Mouse (Mus musculus): ENCODE data around the gene Lnx2. TPM values are rescaled to one million over a fixed set of nuclear protein-coding genes. Genes with fewer than 3 reads are reported as not detected.
A peak's percentile ranks its signal among the peaks of the same experiment; 100 is the strongest.

Lnx2 gene
- 5.0 and 6.8 TPM in 2 replicates for total RNA-seq (2015)
- 9.7 and 10.4 TPM in 2 replicates for total RNA-seq (2017)

- ATAC-seq (ENCODE audit: poor library complexity, severe bottlenecking), result peak; percentile 89
These were observed at the start of gene Lnx2 for GRCm38 (mm10) chr5:147076026-147076798. Lnx2 (minus strand) TSS chr5:147076586.

GRCm38 (mm10) chr5:147125542-147126185 is 49.3 kb upstream of the Lnx2 start:
- ATAC-seq (ENCODE audit: poor library complexity, severe bottlenecking), result no peak

- ATAC-seq (ENCODE audit: poor library complexity, severe bottlenecking), result no peak
These were observed 48.4 kb upstream of the Lnx2 start for GRCm38 (mm10) chr5:147124794-147125193.

DNA sequence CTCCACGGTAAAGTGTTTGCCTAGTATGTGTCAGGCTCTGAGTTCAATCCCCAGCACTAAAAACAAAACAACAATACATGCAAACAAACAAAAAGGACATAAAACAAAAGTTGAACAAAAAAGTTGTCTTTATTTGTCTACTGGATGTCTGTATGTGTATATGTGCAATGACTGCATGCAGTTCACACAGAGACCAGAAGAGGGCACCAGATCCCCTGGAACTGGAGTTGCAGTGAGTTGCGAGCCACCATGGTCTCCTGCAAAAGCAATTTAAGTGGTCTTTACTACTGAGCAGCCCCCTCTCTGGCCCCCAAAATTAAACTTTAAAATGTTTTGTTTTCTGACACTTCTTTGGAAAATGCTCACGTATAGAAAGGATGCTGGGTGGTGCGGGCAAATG is 44.8 kb upstream of the Lnx2 start:
- no peak for ATAC-seq (ENCODE audit: poor library complexity, severe bottlenecking)

DNA sequence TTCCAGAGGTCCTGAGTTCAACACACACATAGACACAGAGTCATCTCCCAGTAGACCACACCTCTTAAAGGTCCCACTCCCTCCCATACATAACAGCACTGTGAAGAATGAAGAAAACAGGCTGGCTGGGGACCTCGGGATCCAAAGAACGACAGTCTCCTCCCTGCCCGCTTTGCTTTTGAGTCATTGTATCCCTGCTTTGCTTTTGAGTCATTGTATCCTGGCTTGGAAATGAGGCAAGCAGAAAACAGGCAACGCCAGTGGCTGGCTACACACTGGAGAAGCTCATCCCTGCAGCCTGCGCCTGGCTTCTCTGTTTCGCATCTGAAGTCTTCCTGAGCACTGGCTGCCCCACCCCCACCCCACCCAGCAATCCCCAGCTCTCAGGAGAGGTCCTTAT is 40.6 kb upstream of the Lnx2 start:
- ATAC-seq (ENCODE audit: poor library complexity, severe bottlenecking), result no peak

GRCm38 (mm10) chr5:147115631-147116030 is 39.2 kb upstream of the Lnx2 start:
- no peak for ATAC-seq (ENCODE audit: poor library complexity, severe bottlenecking)

GRCm38 (mm10) chr5:147114738-147115137 is 38.4 kb upstream of the Lnx2 start:
- no peak for ATAC-seq (ENCODE audit: poor library complexity, severe bottlenecking)

- no peak for ATAC-seq (ENCODE audit: poor library complexity, severe bottlenecking)
These were observed 32.6 kb upstream of the Lnx2 start for GRCm38 (mm10) chr5:147108861-147109591.

DNA sequence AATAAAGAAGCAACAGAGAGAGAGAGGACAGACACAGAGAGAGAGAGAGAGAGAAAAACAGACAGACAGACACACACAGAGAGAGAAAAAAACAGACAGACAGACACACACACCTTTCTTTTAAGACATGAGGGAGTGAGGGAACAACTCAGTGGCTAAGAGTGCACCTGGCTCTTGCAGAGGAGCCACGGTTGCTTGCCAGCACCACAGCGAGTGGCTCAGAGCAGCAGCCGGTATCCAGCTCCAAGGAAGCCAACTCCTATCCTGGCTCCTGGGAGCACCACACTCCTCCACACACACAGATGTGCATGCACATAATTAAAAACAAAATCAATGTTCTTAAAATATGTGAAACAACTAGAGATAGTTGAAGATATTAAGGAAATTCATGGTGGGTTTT is 30.9 kb upstream of the Lnx2 start:
- no peak for ATAC-seq (ENCODE audit: poor library complexity, severe bottlenecking)

- ATAC-seq (ENCODE audit: poor library complexity, severe bottlenecking), result no peak
These were observed 25.9 kb upstream of the Lnx2 start for GRCm38 (mm10) chr5:147102295-147102694.

- ATAC-seq (ENCODE audit: poor library complexity, severe bottlenecking), result no peak
These were observed 23.8 kb upstream of the Lnx2 start for GRCm38 (mm10) chr5:147100180-147100579.

DNA sequence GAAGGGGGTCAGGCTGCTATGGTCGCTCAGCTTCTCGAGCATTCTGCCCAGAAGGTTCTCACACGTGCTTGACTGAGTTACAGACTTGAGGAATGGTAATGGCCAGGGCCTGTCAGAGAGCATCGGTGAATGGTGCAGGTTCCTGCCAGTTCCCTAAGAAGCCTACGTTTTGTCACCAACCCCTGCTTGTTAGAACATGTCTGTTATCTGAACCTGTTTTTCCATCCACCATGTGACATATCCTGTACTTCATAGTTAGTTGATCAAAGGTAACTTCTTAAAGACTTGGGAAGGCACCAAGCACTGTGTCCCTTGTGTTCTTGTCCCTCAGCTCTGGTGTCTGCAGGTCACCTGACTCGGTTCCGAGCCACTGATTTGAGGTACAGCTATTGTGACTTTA is 22.3 kb upstream of the Lnx2 start:
- no peak for ATAC-seq (ENCODE audit: poor library complexity, severe bottlenecking)

GRCm38 (mm10) chr5:147096586-147096985 is 20.2 kb upstream of the Lnx2 start:
- no peak for ATAC-seq (ENCODE audit: poor library complexity, severe bottlenecking)

GRCm38 (mm10) chr5:147094296-147094695 is 17.9 kb upstream of the Lnx2 start:
- no peak for ATAC-seq (ENCODE audit: poor library complexity, severe bottlenecking)

DNA sequence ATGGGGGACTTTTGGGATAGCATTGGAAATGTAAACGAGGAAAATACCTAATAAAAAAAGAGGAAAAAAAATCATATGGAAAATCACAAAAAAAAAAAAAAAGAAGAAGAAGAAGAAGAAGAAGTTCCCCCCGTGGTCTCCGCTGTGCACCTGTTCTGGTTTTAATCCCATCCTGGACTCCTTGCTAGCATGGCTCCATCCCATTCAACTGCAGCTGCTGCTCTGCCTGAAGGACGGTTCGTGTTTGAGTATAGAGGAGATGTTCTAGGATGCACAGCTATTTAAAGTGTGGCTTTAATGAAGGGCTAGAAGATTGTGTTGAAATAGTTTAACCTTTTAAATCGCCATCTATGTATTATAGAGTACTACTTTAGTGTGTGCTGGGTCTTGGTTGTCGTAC is 16.1 kb upstream of the Lnx2 start:
- no peak for ATAC-seq (ENCODE audit: poor library complexity, severe bottlenecking)

GRCm38 (mm10) chr5:147090256-147090963 is 14.0 kb upstream of the Lnx2 start:
- no peak for ATAC-seq (ENCODE audit: poor library complexity, severe bottlenecking)

GRCm38 (mm10) chr5:147089836-147090235 is 13.4 kb upstream of the Lnx2 start:
- ATAC-seq (ENCODE audit: poor library complexity, severe bottlenecking), result no peak

GRCm38 (mm10) chr5:147086816-147087215 is 10.4 kb upstream of the Lnx2 start:
- ATAC-seq (ENCODE audit: poor library complexity, severe bottlenecking), result no peak

DNA sequence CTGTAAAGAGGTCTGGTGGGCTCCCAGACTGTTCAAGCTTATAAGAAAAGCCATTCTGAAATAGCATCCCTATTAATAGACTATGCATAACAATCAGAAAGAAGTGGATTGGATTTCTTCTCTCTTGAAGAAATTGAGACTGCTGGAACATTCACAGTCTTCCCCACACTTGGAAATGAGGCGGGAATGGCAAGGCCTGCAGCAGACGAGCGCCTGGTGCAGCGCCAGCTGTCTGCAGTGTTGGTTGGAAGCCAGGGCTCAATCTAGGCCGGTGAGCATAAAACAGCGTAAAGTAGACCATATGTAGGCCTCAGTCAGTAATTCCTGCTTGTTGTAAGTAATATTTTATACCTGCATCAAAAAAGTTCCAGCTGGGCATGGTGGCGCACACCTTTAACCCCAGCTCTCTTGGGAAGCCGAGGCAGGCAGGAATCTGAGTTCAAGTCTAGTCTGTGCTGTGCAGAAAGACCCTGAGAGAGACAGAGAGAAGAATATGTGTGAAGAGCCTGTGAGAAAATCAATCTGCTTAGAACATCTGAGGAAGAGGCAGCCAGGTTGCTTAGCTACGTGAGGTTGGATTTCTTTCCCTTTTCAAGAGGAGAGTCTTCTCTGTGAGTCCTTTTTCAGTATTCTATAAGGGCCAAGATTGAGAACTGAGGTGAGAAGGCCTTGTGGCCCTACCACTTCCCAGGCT is 9.0 kb upstream of the Lnx2 start:
- ATAC-seq (ENCODE audit: poor library complexity, severe bottlenecking), result no peak

DNA sequence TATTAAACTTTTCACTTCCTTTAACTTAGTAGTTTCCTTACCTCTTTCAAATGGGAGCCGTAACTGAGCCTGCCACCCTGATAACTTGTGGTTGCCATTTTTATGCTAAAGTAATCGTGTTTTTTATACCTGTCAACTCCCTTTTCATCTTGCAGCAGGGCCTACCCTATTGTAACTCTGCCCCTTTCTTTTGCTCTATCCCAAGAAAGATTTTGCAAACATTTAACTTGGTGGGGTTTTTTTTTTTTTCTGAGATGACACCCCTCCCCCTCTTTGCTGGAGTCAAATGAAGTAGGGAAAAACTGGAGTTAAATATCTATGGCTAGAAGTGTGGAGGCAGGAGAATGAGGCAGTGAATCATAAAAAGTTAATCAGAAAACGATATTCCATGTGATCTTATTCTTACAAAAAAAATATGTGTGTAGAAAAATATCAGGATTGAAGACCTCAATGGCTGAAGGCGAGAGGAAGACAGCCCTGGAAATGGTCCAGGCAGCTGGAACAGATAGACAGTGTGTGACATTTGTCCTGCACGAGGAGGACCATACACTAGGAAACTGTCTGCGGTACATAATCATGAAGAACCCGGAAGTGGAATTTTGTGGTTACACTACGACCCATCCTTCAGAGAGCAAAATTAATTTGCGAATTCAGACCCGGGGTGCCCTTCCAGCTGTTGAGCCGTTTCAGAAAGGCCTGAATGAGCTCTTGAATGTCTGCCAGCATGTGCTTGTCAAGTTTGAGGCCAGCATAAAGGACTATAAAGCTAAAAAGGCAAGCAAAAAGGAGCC is 1.9 kb upstream of the Lnx2 start:
- no peak for ATAC-seq (ENCODE audit: poor library complexity, severe bottlenecking)
